Mouse (Mus musculus) kidney, adult 9 months (tissue): Measurements from ENCODE around the gene Tbx21.

Experiments used
- DNase-seq: peaks from one replicate; pipeline ENCODE4 v3.0.0; 2022

The Tbx21 gene

DNA sequence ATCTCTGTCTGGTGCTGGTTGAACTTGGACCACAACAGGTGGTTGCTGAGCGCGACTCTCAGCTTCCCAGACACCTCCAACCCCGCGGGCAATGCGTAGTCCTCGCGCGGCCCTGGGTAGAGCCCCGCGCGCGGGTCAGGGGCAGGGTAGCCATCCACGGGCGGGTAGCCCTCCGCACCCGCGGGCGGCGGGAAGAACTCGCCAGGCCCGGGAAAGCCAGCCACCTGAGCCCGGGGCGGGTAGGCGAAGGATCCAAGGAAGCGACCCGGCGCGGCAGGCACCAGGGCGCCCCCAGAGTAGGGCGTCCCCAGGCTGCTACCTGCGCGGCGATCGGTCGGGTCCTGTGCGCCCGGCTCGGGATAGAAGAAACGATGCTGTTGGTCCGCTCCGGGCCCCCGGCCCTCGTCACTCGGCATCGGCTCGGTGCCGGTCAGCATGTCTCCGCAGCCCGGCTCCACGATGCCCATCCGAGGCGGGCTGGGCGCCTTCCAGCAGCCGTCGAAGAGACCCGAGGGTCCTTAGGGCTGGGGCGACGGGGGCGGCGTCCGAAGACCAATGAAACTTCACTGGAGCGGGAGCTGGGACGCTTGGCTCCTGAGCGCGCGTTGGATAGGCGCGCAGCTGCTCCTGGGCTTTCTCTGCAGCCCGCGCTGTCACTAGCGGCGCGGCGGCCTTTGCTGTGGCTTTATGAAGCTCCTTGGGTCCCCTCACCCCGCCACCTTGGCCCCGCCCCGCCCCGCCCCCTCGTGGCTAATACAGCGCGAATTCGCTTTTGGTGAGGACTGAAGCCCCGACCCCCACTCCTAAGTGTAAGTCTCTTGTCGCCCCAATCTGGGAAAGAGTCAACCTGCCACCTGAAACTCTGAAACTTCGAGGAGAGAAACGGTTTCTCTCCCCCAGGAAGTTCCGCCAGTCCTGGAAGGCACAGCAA lies at the start of gene Tbx21:
Gene Tbx21 (minus strand): TSS at position 661 of the 931 bp plus-strand sequence.
- DNase-seq, result no peak

DNA sequence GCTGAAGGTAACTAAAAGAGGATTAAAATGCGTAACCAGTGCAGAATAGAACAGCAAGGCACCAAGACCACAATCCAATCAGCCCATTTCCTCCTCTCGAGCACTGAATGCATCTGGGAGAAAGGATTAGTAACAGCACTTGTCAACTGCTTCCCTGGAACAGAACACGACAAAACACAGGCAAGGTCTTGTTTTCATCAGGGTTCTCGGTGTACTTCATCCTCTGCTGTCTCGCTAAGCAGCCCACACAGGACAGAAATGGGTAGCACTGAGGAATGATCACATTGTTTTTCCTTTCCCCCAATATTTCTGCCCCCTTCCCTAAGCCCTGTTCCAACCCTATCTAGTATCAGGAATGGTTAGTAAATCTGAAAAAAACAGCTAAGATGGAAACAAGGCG lies 45.2 kb upstream of the Tbx21 start:
- DNase-seq, result no peak

DNA sequence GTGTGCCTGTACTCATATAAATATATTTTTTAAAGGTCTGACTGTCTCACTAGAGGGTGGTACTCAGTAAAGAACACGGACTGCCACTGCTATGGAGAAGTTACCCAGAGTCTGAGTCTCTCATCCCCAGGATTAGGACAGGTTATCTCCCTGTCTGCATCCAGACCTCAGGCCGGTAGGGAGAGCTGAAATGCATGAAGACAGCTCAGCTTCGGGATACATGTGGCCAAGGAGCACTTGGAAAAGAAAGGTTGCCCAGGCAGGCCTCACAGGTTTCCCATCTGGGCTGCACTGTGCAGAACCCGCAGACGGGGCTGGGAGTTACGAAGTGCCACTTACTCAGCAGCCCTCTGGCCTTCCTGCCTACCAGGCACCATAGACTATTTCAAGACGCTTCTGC lies 41.9 kb upstream of the Tbx21 start:
- DNase-seq, result no peak

DNA sequence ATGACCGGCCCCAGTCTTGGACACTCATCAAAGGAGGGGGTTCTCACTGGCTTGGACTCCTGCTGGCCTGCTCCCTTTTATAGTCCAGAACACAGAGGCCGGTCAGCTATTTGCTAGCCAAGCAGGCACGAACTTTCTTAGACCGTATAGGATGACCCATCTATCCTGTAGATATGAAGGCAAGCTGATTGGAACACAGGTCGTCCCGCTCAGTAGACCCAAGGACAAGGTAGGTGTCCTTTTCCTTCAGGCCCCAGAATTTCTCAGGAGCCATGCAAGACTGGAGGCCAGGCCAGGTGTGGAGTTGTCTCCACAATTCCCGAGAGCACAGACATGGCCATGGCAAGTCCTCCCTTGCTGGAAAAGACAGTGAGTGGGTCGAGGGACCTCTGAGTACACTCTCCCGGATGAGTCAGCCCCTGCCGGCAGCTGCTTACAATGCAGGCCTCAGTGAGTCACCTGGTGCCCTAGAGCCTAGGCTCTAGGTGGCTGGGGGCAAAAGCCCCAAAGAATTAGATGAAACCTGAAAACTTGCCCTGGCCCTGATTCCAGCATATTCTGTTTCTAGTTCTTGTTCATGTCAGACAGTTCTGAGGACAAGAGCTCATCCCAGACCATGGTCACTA lies 37.6 kb upstream of the Tbx21 start:
- no peak for DNase-seq

DNA sequence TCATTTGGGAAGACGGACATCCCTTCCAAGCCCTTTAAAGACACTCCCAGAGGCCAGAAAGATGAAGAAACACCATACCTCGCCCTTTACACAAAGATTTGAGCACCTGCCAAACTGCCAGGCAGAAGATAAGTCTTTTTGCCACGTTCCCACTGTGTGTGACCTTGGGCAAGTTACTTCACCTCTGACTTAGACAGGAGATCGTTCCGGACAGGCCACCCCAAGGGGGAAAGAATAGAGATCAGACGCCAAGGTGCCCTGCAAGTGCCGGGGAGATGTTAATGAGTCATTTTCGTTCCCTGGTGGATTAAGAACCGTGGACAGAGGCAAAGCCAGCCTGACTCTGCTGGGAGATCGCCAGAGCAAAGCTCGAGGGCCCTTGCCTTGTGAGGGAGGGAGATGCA lies 36.9 kb upstream of the Tbx21 start:
- peak; percentile 48 for DNase-seq

DNA sequence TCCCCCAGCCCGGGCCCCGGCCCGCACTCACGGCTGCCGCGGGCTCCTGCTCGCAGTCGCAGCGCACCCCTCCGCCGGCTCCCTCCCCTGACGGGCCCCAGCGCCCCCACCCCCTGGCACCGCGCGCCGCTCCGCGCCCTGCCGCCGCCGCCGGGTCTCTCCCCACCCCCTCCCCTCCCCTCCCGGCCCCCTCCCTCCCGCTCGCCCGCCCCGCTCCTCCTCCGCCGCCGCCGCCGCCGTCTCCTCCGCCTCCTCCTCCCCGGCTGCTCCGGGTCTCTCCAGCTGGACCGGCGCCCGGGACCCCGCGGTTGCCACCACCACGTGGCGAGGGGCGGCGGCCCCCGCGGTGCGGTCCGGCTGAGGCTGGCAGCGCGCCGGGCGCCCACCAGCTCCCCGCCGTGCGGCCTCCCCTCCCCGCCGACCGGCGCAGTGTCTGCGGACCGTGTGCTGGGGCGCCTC lies 36.2 kb upstream of the Tbx21 start, which contains the start of gene Tbkbp1:
Gene Tbkbp1 (minus strand): TSS at position 153 of the 459 bp plus-strand sequence.
- DNase-seq, result no peak

DNA sequence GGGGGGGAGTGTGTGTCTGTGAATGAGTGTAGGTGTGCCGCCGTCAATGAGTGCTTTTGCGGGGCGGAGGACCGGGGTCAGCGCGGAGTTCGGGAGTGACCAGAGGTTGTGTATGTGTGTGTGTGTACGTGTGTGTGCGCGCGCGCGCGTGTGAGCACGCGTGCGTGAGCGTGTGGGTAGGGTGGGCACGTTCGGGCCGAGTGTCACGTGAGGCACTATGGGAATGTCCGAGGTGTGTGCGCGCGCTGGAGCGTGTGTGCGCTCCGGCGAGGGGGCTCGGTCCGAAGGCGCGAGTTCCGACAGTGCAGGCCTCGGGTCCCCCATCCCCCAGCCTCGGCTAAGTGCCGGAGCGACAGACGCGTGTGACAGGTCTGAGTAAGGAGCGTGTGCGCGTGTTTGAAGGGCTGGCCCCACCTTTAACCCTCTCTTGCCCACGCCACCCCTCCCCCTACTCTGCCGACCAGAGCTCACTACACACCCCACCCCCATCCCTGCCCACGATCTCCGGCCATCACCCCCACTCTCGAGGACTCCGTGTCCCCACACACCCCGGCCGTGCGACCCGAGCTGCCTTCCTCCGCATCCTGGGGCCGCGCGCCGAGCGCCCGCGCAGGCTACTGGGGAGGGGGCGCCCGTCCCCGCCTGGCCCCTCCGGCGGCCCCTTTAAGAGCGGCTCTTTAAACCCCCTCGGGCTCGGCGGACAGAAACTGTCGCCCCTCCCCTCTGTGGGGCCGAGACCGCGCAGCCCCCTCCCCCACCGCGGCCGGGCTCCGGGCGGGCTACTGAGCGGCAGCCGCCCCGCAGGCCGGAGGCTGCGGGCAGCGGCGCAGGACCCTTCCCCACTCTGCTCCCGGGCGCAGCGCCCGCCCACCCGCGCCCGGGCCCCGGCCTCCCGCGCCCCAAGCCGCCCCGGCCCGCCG lies 35.5 kb upstream of the Tbx21 start:
- DNase-seq, result peak; percentile 39

DNA sequence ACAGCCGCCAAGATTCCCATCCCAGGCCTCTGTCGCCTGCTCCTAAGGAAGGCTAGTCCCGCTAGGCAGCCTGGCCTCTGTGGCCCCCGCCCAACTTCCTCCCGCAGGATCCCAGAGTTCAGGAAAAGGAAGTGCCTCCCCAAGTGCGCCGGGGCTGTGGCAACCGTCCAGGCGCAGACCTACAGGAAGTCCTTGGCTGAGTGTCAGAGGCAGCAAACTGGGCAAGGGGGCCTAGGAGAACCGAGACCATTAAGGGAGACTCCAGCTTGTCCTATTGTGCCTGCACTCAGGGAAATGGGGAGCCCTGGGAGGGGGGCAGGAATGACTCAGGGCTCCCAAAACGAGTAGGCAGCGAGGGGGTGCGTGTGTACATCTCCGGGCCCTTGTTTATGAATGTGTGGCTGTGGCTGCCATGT lies 34.9 kb upstream of the Tbx21 start:
- DNase-seq, result peak; percentile 81

DNA sequence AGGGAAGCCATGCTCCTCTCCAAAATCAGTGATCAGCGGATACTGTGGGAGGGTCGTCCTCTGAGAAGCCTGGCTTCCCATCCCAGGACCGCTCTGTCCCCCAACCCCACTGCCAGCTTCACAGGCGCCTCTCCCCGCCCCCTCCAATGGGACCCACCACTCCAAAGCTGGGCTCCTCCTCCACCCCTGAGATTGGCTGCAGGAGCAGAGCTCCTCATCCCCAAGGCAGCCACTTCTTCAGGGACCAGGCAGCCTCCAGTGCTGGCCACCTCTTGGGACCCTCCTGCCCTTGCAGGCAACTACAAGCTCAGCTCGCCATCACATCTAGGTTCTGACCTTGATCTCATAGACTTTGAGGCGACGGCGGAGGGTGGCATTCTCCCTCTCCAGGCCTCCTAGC lies 33.9 kb upstream of the Tbx21 start:
- DNase-seq, result no peak

DNA sequence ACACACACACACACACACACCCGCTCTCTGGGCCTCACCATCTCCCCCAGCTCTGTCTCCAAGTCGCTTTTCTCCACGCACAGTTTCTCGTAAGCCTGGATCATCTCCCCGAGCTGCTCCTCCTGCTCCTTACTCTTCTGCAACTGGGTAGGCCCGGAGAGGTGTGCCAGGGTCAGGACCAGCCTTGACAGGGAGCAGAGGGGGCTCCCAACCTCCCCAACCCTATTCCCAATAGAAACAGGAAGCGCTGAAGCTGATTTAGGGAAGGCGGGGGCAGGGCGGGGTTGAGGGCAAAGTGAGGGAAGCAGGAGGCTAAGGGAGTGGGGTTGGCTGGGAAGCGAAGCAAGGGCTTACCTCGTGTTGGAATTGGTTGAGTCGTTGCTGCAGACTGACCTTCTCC lies 33.5 kb upstream of the Tbx21 start:
- no peak for DNase-seq

DNA sequence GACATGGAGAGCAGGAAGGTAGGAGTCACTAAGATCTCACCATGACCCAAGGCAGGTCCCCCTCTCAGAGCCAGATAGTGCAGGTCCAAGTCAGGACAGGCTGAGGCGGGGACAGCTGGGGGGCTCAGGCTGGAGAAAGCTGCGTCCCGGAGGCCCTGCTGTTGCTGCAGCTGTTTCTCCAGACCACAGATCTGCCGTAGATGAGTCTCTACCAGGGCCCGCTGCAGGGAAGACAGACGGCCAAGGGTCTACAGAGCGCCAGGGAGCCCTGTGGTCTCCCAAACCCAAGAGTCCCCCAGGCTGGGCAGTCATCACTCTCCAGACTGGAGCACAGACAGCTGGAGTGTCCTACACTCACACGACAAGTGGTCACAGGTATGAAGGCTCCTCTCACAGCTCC lies 32.2 kb upstream of the Tbx21 start:
- DNase-seq, result no peak

DNA sequence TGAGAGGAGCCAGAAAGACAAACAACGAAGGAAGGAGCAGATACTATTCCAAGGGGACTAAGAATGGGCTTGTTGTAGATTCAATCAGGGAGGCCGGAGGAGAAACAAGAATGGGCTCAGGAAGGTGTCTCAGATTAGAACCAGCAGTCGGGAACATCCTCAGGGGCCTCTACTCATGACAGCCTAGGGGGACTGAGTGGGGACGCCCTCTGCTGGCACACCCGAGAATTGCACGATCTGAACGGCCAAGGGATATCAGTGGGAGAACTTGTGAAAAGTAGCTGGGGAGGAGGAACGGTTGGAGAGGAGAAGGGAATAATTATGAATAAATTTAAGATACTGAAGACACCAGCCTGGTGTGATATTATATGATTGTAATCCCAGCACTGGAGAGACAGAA lies 31.6 kb upstream of the Tbx21 start:
- DNase-seq, result peak; percentile 73

DNA sequence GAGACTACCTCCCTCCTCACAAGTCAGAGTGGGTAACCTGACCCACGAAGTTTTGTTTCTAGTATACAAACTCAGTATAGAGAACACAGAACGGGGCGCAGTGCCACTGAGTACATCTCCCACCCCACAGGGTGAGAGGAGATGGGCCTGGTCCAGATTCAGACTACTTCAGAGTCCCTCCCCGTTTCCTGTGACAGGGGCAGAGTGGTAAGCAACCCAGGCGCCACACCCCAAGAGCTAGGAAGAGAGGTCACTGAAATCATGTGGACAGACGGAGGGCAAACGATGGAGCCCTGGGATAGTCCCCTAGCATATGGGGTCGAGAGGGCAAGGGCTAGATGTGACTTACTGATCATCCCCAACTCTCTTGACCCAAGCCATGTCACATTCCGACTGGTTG lies 30.8 kb upstream of the Tbx21 start:
- no peak for DNase-seq

DNA sequence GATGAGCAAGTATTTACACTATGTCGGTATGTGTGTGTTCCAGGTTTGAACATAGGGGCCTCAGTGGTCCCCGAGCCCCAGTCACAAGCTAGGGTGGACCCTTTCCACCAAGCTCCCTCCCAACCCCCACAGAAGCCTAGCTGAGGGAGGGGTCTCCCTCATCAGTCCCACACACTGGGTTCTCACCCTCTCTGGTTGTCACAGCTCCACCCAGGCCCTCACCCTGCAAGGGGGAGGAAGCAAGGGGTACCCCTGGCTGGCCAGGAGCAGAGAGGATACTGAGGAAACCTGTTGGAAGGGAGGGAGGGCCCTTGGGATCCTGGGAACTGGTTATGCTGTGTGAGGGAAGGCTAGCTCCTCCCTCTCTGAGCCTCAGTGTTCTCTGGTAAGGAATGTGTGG lies 30.2 kb upstream of the Tbx21 start:
- DNase-seq, result no peak

DNA sequence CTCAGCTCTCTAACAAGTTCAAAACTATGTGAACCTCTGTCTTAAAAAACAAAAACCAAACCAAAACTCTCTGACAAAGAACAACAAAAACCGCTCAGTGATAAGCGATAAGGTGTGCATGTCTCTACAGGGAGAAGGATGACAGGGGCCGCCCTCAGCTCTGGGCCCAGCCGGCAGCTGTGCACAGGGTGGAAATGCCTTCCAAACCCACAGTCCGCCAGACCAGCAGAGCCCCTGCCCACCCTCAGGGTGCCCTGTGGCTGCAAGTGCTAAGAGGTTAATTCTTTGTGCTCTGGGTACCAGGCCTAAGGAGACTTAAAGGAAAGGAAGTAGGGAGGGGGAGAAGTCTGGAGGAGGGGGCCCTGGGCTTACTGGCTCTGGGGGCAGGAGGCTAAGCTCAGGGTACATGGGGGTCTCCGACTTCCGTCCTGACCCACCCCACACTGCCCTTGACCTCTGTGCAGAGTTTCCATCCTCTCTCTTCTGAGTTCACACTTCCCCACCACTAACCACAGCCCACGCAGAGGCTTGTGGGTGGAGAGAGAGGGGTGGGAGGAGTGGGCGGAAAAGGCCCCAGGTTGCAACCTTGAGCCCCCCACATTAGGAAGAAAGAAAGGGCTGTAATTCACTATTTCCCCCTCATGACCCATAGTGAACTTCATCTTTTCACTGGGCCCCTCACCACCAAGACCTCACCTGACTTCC lies 28.2 kb upstream of the Tbx21 start:
- no peak for DNase-seq

DNA sequence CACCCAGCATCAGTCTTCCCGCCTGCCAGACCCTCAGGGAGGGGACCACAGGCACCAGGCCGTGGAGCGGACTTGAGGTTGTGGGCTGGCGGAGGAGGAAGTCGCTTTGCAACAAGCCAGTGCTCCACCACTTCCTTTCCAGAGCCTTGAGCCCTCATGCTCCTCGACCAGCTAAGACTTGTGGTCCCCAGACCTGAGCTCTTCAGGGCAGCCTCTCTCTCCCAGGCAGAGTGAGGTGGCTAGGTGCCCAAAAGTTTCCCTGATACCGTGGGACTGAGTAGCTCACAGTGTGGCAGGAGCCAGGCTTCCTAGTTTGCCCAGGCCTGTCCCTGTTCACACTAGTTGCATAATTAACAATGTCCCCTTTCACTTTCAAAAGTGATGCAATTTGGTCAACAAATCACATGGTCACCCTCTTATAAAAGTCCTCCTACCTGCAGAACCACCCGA lies 27.1 kb upstream of the Tbx21 start:
- peak; percentile 19 for DNase-seq

DNA sequence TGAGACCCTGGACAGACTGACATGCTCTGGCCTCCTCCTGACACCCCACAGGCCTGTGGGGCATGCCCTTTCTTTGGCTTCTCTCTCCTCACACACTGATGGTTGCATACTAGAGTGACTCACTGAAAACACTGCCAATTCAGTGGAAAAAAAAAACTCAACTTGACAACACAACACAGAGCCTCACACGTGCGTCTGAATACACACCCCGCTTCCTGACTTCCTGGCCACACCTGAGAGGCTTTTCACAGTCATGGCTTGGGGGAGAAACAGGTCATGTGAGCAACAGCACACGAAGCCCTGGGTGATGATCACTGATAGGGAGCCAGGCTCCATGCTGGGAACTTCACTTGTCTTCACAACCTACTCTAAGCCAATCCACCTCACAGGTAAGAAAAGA lies 25.7 kb upstream of the Tbx21 start:
- DNase-seq, result no peak

DNA sequence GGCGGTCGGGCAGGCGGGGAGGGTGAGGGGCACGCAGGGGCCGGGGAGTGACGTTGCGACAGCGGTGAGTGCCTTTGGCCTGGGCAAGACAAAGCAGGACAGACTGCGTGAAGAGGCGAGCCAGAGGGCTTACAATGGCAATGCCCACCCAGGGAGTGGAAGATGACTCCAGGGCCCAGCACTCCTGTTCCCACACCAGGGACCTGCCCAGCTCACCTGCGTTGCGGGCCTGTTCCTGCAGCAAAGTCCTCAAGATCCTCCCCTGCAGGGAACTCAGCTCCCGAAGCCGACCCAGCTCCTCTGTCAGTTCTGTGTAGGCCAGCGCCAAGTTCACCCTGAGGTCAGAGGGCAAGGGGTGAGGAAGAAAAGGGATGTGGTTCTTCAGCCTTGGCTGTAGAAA lies 24.1 kb upstream of the Tbx21 start:
- DNase-seq, result no peak

DNA sequence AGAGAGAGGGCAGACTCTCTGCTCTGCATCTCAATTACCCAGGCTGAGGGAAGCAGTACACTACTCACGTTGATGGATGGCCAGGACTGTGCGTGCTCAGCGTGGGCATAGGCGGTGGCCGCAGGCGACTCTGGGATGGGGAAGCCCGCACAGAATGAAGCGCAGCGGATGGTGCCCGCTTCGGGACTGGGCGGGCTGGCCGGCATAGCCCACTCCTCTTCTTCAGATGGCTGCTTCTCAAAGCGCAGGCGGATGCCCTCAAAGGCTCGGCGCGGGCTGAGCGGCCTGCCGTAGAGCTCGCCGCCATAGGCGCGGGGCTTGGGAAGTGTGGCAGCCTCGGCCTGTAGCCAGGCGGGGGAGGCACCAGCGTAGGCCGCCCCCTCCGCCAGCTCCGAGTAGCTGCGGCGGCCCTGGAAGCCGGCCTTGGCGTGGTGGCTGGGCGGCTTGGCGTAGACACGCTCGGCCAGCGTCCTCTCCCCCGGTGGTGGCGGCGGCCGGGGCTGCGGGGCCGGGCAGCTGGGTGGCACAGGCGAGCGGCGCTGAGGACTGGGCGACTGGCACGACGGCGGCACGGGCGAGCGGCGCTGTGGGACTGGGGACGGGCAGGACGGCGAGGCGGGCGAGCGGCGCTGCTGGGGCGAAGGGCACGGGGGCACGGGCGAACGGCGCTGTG lies 23.6 kb upstream of the Tbx21 start:
- DNase-seq, result no peak

DNA sequence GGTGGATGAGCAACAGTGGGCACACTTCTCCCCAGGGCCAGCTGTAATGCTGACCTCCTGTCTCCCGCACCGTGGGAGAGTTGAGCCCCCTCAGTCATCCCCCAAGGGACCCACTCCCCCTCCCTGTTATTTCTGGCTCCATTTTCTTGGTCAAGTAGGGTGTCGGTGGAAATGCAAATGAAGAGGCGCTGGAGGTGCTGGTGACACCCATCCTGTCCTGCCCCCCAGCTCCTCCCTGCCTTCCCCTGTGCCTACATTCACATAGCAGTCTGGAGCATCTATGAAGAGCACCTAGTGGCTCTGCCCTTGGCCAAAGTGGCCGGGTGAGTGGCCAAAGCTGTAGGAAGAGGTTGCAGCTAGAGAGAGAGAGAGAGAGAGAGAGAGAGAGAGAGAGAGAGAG lies 18.1 kb upstream of the Tbx21 start:
- no peak for DNase-seq

DNA sequence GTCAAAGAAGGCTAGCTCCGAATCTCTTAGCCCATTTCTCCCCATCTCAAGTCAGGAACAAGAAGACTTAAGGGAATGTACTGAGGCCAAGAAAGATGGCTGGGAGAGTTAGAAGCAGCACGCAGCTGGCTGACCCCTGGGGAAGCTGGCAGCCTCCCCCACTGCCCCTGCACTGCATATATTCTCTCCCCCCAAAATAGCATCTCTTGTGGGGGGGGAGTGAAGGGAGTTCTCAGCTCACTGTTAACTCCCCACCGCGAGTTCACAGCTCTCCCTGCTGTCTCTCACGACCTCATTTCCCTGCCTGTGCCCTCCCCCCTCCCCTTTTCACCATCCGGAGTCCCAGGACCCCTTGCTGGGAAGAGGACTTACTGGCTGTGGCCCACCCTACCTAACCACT lies 17.1 kb upstream of the Tbx21 start:
- no peak for DNase-seq

DNA sequence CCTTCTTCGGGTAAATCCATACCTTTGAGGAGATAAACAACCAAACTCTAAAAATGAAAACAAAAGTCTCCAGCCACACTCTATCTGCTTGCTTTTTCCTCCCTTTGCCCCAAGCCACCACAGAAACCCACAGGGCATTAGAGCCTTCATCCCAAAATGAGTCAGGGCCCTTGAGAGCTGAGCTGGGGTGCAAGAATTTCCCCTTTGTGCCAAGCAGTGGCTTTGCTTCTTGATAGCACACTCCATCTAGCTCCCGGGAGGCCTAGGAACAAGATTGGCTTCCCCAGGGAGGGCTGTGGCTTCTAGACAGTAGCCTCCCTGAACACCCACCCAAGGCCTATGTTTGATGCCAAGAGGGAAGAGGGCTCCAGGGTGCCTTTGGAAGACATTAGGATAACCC lies 16.6 kb upstream of the Tbx21 start:
- DNase-seq, result no peak
